7 mouse cellular contexts compared by ENCODE assay signal in genomic region chr12:112658619-112659018, GRCm38 (mm10). TPM values are rescaled to one million over a fixed set of nuclear protein-coding genes. Genes with fewer than 3 reads are reported as not detected.
DNase-seq lines count a peak whose midpoint lies in the region; ATAC-seq and TF ChIP-seq lines count a peak whose summit lies in the region.

No protein-coding gene starts in this region.

- H3K9ac ChIP-seq in heart, embryonic 13.5 days = no peak overlapping the region; the same call in 1 of the 2 replicates
- no peak overlapping the region for H3K9ac ChIP-seq in lung, embryonic 14.5 days

- H3K27me3 ChIP-seq in heart, embryonic 13.5 days (replicated peaks) = no peaks in the 10 kb centered on the region
- no peaks in the 10 kb centered on the region for H3K27me3 ChIP-seq in heart, embryonic 10.5 days (ENCODE audit: insufficient read depth, poor library complexity, severe bottlenecking)
- no peaks in the 10 kb centered on the region for H3K27me3 ChIP-seq in lung, embryonic 14.5 days (ENCODE audit: insufficient read depth, low read length)

- H3K4me3 ChIP-seq in heart, embryonic 13.5 days = no peak overlapping the region
- H3K4me3 ChIP-seq in heart, embryonic 10.5 days = no peak overlapping the region
- no peak overlapping the region for H3K4me3 ChIP-seq in lung, embryonic 14.5 days (ENCODE audit: low read depth, low read length)

- no peak for DNase-seq in heart, embryonic 10.5 days (ENCODE audit: low spot score)
- DNase-seq in lung, embryonic 14.5 days = peak; percentile 83
- no peak for DNase-seq in lung, postnatal 25 days (ENCODE audit: low spot score)
- peak; percentile 80 for DNase-seq in adrenal gland, postnatal 14 days
- DNase-seq in cerebellum, adult 9-11 months = peak; percentile 78
- DNase-seq in ovary, adult 18-20 months (ENCODE audit: low spot score) = no peak

- no peak for ATAC-seq in heart, embryonic 13.5 days (ENCODE audit: extremely low read depth, insufficient number of reproducible peaks, low FRiP score, low TSS enrichment)
- ATAC-seq in lung, embryonic 14.5 days (ENCODE audit: insufficient read depth) = no peak

- H3K4me2 ChIP-seq in heart, embryonic 13.5 days = no peak overlapping the region
- no peak overlapping the region for H3K4me2 ChIP-seq in lung, embryonic 14.5 days

- WGBS in heart, embryonic 13.5 days = 84% methylated on average over 7 of the region's 7 CpGs
- 94% methylated on average over 7 of the region's 7 CpGs for WGBS in heart, embryonic 10.5 days
- 80% methylated on average over 7 of the region's 7 CpGs for WGBS in lung, embryonic 14.5 days

- TF ChIP-seq CTCF in lung, embryonic 14.5 days (IDR thresholded peaks at IDR 0.05; ENCODE audit: low read depth) = no peak

- no peaks in the 10 kb centered on the region for H3K9me3 ChIP-seq in heart, embryonic 13.5 days
- H3K9me3 ChIP-seq in heart, embryonic 10.5 days = no peaks in the 10 kb centered on the region
- H3K9me3 ChIP-seq in lung, embryonic 14.5 days (ENCODE audit: low read depth, low read length) = no peaks in the 10 kb centered on the region

- peaks cover 79% of the 10 kb centered on the region for H3K4me1 ChIP-seq in heart, embryonic 13.5 days
- peaks cover 61% of the 10 kb centered on the region for H3K4me1 ChIP-seq in heart, embryonic 10.5 days
- H3K4me1 ChIP-seq in lung, embryonic 14.5 days (ENCODE audit: insufficient read depth) = peaks cover 39% of the 10 kb centered on the region

- peak overlapping the region; percentile 99; the same call in 1 of the 2 replicates for H3K27ac ChIP-seq in heart, embryonic 13.5 days (replicated peaks)
- no peak overlapping the region for H3K27ac ChIP-seq in heart, embryonic 10.5 days
- H3K27ac ChIP-seq in lung, embryonic 14.5 days (ENCODE audit: low read depth) = no peak overlapping the region

- H3K36me3 ChIP-seq in heart, embryonic 13.5 days = peaks cover 97% of the 10 kb centered on the region
- H3K36me3 ChIP-seq in heart, embryonic 10.5 days = peaks cover 100% of the 10 kb centered on the region
- H3K36me3 ChIP-seq in lung, embryonic 14.5 days (ENCODE audit: insufficient read depth) = peaks cover 95% of the 10 kb centered on the region

RNA-seq across cellular contexts. Expression of gene Siva1, which starts 14.1 kb away (rescaled TPM):
- polyA plus RNA-seq in heart, embryonic 13.5 days (2015; fragmentation: Nextera tagmentation; extraction: Ambion mirVana) = 129 and 149 TPM in 2 replicates
- polyA plus RNA-seq in heart, embryonic 10.5 days (2016; fragmentation: Nextera tagmentation; extraction: Ambion mirVana) = 175 and 207 TPM in 2 replicates
- 253 and 291 TPM in 2 replicates for polyA plus RNA-seq in lung, embryonic 14.5 days (2014; fragmentation: Nextera tagmentation; extraction: Ambion mirVana)
- total RNA-seq in adrenal gland, postnatal 14 days (2021) = 48.4 and 54.1 TPM in 2 replicates

RNA-seq across cellular contexts. Expression of gene Akt1, which starts 16.1 kb away (rescaled TPM):
- 59.2 and 66.6 TPM in 2 replicates for polyA plus RNA-seq in heart, embryonic 13.5 days (2015; fragmentation: Nextera tagmentation; extraction: Ambion mirVana)
- 57.1 and 82.0 TPM in 2 replicates for polyA plus RNA-seq in heart, embryonic 10.5 days (2016; fragmentation: Nextera tagmentation; extraction: Ambion mirVana)
- polyA plus RNA-seq in lung, embryonic 14.5 days (2014; fragmentation: Nextera tagmentation; extraction: Ambion mirVana) = 140 and 166 TPM in 2 replicates
- total RNA-seq in adrenal gland, postnatal 14 days (2021) = 245 and 247 TPM in 2 replicates

RNA-seq across cellular contexts. Expression of gene Zbtb42, which starts 20.0 kb away (rescaled TPM):
- polyA plus RNA-seq in heart, embryonic 13.5 days (2015; fragmentation: Nextera tagmentation; extraction: Ambion mirVana) = 5.8 and 6.2 TPM in 2 replicates
- polyA plus RNA-seq in heart, embryonic 10.5 days (2016; fragmentation: Nextera tagmentation; extraction: Ambion mirVana) = 3.9 and 4.3 TPM in 2 replicates
- polyA plus RNA-seq in lung, embryonic 14.5 days (2014; fragmentation: Nextera tagmentation; extraction: Ambion mirVana) = 6.7 and 9.0 TPM in 2 replicates
- total RNA-seq in adrenal gland, postnatal 14 days (2021) = 2.8 and 4.6 TPM in 2 replicates

RNA-seq across cellular contexts. Expression of gene Adssl1, which starts 38.8 kb away (rescaled TPM):
- 69.3 and 83.9 TPM in 2 replicates for polyA plus RNA-seq in heart, embryonic 13.5 days (2015; fragmentation: Nextera tagmentation; extraction: Ambion mirVana)
- 57.2 and 99.3 TPM in 2 replicates for polyA plus RNA-seq in heart, embryonic 10.5 days (2016; fragmentation: Nextera tagmentation; extraction: Ambion mirVana)
- 3.8 and 5.0 TPM in 2 replicates for polyA plus RNA-seq in lung, embryonic 14.5 days (2014; fragmentation: Nextera tagmentation; extraction: Ambion mirVana)
- 34.1 and 37.6 TPM in 2 replicates for total RNA-seq in adrenal gland, postnatal 14 days (2021)

Comparison
In these comparisons a context has a peak if more than half of its experiments do, and no peak if none do; other contexts are left out.
1. DNase-seq: peak in lung, embryonic 14.5 days (single experiment), adrenal gland, postnatal 14 days (single experiment) and cerebellum, adult 9-11 months (single experiment); none in heart, embryonic 10.5 days (single experiment), lung, postnatal 25 days (single experiment) and ovary, adult 18-20 months (single experiment).